ENCODE assay signal across 10 mouse cellular contexts in the genomic region with DNA sequence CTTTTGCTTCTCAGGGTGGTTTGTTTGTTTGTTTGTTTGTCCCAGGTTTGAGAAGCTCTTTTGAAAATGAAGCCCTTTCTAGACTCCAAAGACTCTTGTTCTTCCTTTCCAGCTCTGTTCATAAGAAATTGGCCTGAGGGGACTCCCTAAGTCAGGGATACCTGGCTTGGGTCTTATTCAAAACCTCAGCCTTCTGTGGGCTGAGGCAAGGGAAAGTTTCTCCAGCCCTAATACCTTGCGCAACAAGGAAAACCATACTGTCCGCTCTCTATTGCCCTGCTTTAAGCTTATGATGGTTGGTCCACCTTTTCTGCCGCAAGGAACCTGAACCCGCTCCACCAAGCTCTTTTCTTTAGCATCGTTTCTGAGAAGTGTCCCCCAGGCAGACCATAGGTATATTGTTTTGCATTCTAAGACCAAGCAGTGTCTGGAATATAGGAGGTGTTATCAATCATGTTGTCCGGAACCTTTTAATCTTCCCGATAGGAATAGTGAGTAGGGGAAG. TPM values are rescaled to one million over a fixed set of nuclear protein-coding genes. Genes with fewer than 3 reads are reported as not detected.
DNase-seq lines count a peak whose midpoint lies in the region; ATAC-seq and TF ChIP-seq lines count a peak whose summit lies in the region.
"Had no signal": no experiment of that assay in that cellular context is flagged by ENCODE, and none has a peak within 500 bp of the region (broad histone marks: within the 10 kb centered on the region; RNA-seq: fewer than 3 reads in every experiment).

No protein-coding gene starts in this region.

- H3K4me1 ChIP-seq in heart, embryonic 12.5 days (replicated peaks) = peaks cover 32% of the 10 kb centered on the region
- H3K4me1 ChIP-seq in embryonic facial prominence, embryonic 11.5 days (ENCODE audit: control insufficient read depth, insufficient read depth, low read length) = no peaks in the 10 kb centered on the region
- H3K4me1 ChIP-seq in hindbrain, postnatal 0 days (ENCODE audit: insufficient read depth, low read length) = peaks cover 3% of the 10 kb centered on the region
- peaks cover 23% of the 10 kb centered on the region for H3K4me1 ChIP-seq in midbrain, embryonic 16.5 days (ENCODE audit: control insufficient read depth, insufficient read depth, low read length)

- H3K9ac ChIP-seq in heart, embryonic 12.5 days = no peak overlapping the region
- H3K9ac ChIP-seq in embryonic facial prominence, embryonic 11.5 days (replicated peaks; ENCODE audit: low read length) = no peak overlapping the region
- H3K9ac ChIP-seq in hindbrain, postnatal 0 days (replicated peaks; ENCODE audit: low read length) = no peak overlapping the region
- peak overlapping the region; percentile 88 for H3K9ac ChIP-seq in midbrain, embryonic 16.5 days (ENCODE audit: low read depth, low read length)

- DNase-seq in heart, adult 8-10 months (ENCODE audit: low spot score) = no peak
- peak; percentile 9 for DNase-seq in embryonic facial prominence, embryonic 11.5 days (ENCODE audit: low spot score)
- no peak for DNase-seq in hindbrain, postnatal 0 days (ENCODE audit: low spot score)
- no peak for DNase-seq in natural killer cell, adult 2 months (ENCODE audit: low spot score in 2 of 2)
- no peak for DNase-seq in lung, postnatal 10 days

- no peak for ATAC-seq in heart, embryonic 12.5 days (ENCODE audit: insufficient number of reproducible peaks, low FRiP score)
- no peak for ATAC-seq in embryonic facial prominence, embryonic 11.5 days (replicated peaks; ENCODE audit: insufficient number of reproducible peaks, low FRiP score, low TSS enrichment, low read depth)
- no peak for ATAC-seq in hindbrain, postnatal 0 days
- ATAC-seq in midbrain, embryonic 16.5 days = no peak
- ATAC-seq in inflammation-experienced regulatory T-cells, adult 6 months = no peak

- peak overlapping the region; percentile 83; the same call in 1 of the 2 replicates for H3K4me3 ChIP-seq in heart, embryonic 12.5 days
- no peak overlapping the region for H3K4me3 ChIP-seq in embryonic facial prominence, embryonic 11.5 days (ENCODE audit: low read depth, low read length)
- H3K4me3 ChIP-seq in hindbrain, postnatal 0 days (ENCODE audit: low read length) = peak overlapping the region; percentile 96
- peak overlapping the region; percentile 66 for H3K4me3 ChIP-seq in midbrain, embryonic 16.5 days (ENCODE audit: low read depth, low read length)

- TF ChIP-seq CTCF in hindbrain, postnatal 0 days (IDR thresholded peaks at IDR 0.05; ENCODE audit: low read depth) = no peak

- H3K36me3 ChIP-seq in heart, embryonic 12.5 days = no peaks in the 10 kb centered on the region
- H3K36me3 ChIP-seq in embryonic facial prominence, embryonic 11.5 days (replicated peaks; ENCODE audit: control insufficient read depth, insufficient read depth, low read depth, low read length) = no peaks in the 10 kb centered on the region
- no peaks in the 10 kb centered on the region for H3K36me3 ChIP-seq in hindbrain, postnatal 0 days (ENCODE audit: insufficient read depth, low read length)
- H3K36me3 ChIP-seq in midbrain, embryonic 16.5 days (ENCODE audit: control insufficient read depth, insufficient read depth, low read length) = no peaks in the 10 kb centered on the region

- no peak overlapping the region for H3K27ac ChIP-seq in heart, embryonic 12.5 days (ENCODE audit: poor library complexity, severe bottlenecking)
- no peak overlapping the region for H3K27ac ChIP-seq in embryonic facial prominence, embryonic 11.5 days (replicated peaks; ENCODE audit: low read depth, low read length)
- peak overlapping the region; percentile 96; the same call in 1 of the 2 replicates for H3K27ac ChIP-seq in hindbrain, postnatal 0 days
- peak overlapping the region; percentile 92 for H3K27ac ChIP-seq in midbrain, embryonic 16.5 days (ENCODE audit: low read length)

- no peaks in the 10 kb centered on the region for H3K9me3 ChIP-seq in heart, embryonic 12.5 days (replicated peaks)
- H3K9me3 ChIP-seq in embryonic facial prominence, embryonic 11.5 days (replicated peaks; ENCODE audit: control insufficient read depth, low read length) = no peaks in the 10 kb centered on the region
- no peaks in the 10 kb centered on the region for H3K9me3 ChIP-seq in hindbrain, postnatal 0 days (ENCODE audit: low read length)
- no peaks in the 10 kb centered on the region for H3K9me3 ChIP-seq in midbrain, embryonic 16.5 days (replicated peaks; ENCODE audit: control insufficient read depth, low read length, poor library complexity, severe bottlenecking)
- H3K9me3 ChIP-seq: megakaryocyte, embryonic 14.5 days had no signal

- H3K27me3 ChIP-seq in heart, embryonic 12.5 days (replicated peaks) = 0 out of 2 replicates have a peak, but pooled peaks cover 2% of the 10 kb centered on the region
- H3K27me3 ChIP-seq in embryonic facial prominence, embryonic 11.5 days (ENCODE audit: control insufficient read depth, insufficient read depth, low read length) = no peaks in the 10 kb centered on the region
- H3K27me3 ChIP-seq in hindbrain, postnatal 0 days (ENCODE audit: insufficient read depth, low read length) = no peaks in the 10 kb centered on the region
- H3K27me3 ChIP-seq in midbrain, embryonic 16.5 days (ENCODE audit: control insufficient read depth, insufficient read depth, low read depth, low read length) = no peaks in the 10 kb centered on the region
- H3K27me3 ChIP-seq: CH12.LX had no signal

- WGBS in heart, embryonic 12.5 days = 62% methylated on average over 7 of the region's 7 CpGs
- WGBS in embryonic facial prominence, embryonic 11.5 days = 62% methylated on average over 7 of the region's 7 CpGs
- WGBS in hindbrain, postnatal 0 days = 63% methylated on average over 7 of the region's 7 CpGs
- 66% methylated on average over 7 of the region's 7 CpGs for WGBS in midbrain, embryonic 16.5 days

- peak overlapping the region; percentile 73; the same call in 1 of the 2 replicates for H3K4me2 ChIP-seq in heart, embryonic 12.5 days
- H3K4me2 ChIP-seq in embryonic facial prominence, embryonic 11.5 days (ENCODE audit: low read depth, low read length) = no peak overlapping the region
- H3K4me2 ChIP-seq in hindbrain, postnatal 0 days (ENCODE audit: low read depth, low read length) = peak overlapping the region; percentile 62
- H3K4me2 ChIP-seq in midbrain, embryonic 16.5 days (ENCODE audit: low read length) = peak overlapping the region; percentile 68

RNA-seq across cellular contexts. Expression of a gene that starts 1.0 kb away (rescaled TPM):
- 15.4 and 15.6 TPM in 2 replicates for polyA plus RNA-seq in heart, embryonic 12.5 days (2016; fragmentation: Nextera tagmentation; extraction: Ambion mirVana)
- 10 to 100 TPM in 3 of 4 experiments, 1 to 10 TPM in 1; 8.2 to 11.6 (median 11.2) TPM for total RNA-seq in heart, adult 8-10 months (2022)
- 17.3 and 18.8 TPM in 2 replicates for polyA plus RNA-seq in embryonic facial prominence, embryonic 11.5 days (2014; fragmentation: Nextera tagmentation; extraction: Ambion mirVana)
- total RNA-seq in hindbrain, postnatal 0 days (2014; rRNA removed) = 35.2 and 38.7 TPM in 2 replicates
- polyA plus RNA-seq in hindbrain, postnatal 0 days (2015; fragmentation: Nextera tagmentation; extraction: Ambion mirVana) = 21.2 and 23.9 TPM in 2 replicates
- 31.2 and 33.7 TPM in 2 replicates for polyA plus RNA-seq in midbrain, embryonic 16.5 days (2015; fragmentation: Nextera tagmentation; extraction: Ambion mirVana)
- 10 to 100 TPM; 12.0 to 28.7 (median 23.7) TPM for polyA plus RNA-seq in inflammation-experienced regulatory T-cells, adult 6 months (2017; shearing (Covaris generic))
- total RNA-seq: CH12.LX had no signal

Comparison
In these comparisons a context has a peak if more than half of its experiments do, and no peak if none do; other contexts are left out.
1. H3K27ac ChIP-seq: peak in hindbrain, postnatal 0 days (single experiment) and midbrain, embryonic 16.5 days (single experiment); none in heart, embryonic 12.5 days (single experiment) and embryonic facial prominence, embryonic 11.5 days (single experiment).